Mouse (Mus musculus): ENCODE results near the gene Rarres1.

DNA sequence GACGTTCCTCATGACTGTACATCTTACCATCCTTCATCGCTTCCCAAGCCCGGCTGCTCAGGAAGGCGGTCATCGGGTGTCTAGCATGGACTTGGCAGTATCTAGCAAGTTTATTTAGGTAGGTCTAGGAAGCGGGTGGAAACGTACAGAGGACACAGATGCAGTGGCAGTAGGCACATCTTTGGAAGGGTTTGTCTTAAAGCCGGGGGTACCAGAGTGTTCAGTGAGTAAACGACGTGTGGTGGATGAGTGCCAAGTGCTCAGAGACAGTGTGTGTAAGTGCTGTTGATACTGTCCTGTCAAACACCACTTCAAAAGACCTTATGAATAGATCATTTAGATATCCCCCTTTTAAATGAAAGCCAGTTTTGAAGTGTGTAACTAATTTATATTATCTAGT, 52.7 kb downstream of the Rarres1 start:
- no peak for TF ChIP-seq SMC3 (IDR thresholded peaks at IDR 0.05; ENCODE audit: low read depth, low read length)
- no peak for TF ChIP-seq CTCF (IDR thresholded peaks at IDR 0.05 in 2 of 3, conservative IDR thresholded peaks at IDR 0.05 in 1 of 3; ENCODE audit: control insufficient read depth in 1 of 3, insufficient read depth in 1 of 3, low read depth in 2 of 3, low read length in 3 of 3, poor library complexity in 1 of 3, severe bottlenecking in 1 of 3)
- no peak for TF ChIP-seq ZNF384 (IDR thresholded peaks at IDR 0.05; ENCODE audit: low read depth, low read length)
- no peak for TF ChIP-seq MAX (IDR thresholded peaks at IDR 0.05; ENCODE audit: low read length)
- no peak for TF ChIP-seq ELF1 (IDR thresholded peaks at IDR 0.05; ENCODE audit: low read depth, low read length)
- TF ChIP-seq SIN3A (IDR thresholded peaks at IDR 0.05; ENCODE audit: low read length), result no peak
- no peak for TF ChIP-seq KAT2A (conservative IDR thresholded peaks at IDR 0.05; ENCODE audit: low read depth, low read length)
- no peak for TF ChIP-seq GATA1 (IDR thresholded peaks at IDR 0.05; ENCODE audit: low read depth, low read length)
